ENCODE assay signal across 8 mouse cellular contexts in genomic region chr6:97204952-97205351, GRCm38 (mm10). TPM values are rescaled to one million over a fixed set of nuclear protein-coding genes. Genes with fewer than 3 reads are reported as not detected.
DNase-seq lines count a peak whose midpoint lies in the region; ATAC-seq lines count a peak whose summit lies in the region.

No protein-coding gene starts in this region.

- peak overlapping the region; percentile 75 for H3K27ac ChIP-seq in brown adipose tissue, adult 24 weeks (replicated peaks; ENCODE audit: low read depth, low read length)
- peak overlapping the region; percentile 89 for H3K27ac ChIP-seq in midbrain, embryonic 13.5 days

- H3K36me3 ChIP-seq in midbrain, embryonic 13.5 days: no peaks in the 10 kb centered on the region

- H3K9me3 ChIP-seq in midbrain, embryonic 13.5 days: no peaks in the 10 kb centered on the region

- DNase-seq in right cerebral cortex, postnatal 14 days: peak; percentile 13
- DNase-seq in right cerebral cortex, postnatal 25 days: no peak
- DNase-seq in kidney, postnatal 10 days: peak; percentile 58
- no peak for DNase-seq in c-Kit-positive CD71-positive TER-119-positive erythroid progenitor cells, embryonic 14.5 days (ENCODE audit: low spot score)
- no peak for DNase-seq in layer of hippocampus, adult 18-20 months (ENCODE audit: low spot score in 2 of 2)

- peak overlapping the region; percentile 95 for H3K9ac ChIP-seq in midbrain, embryonic 13.5 days (replicated peaks)

- peak overlapping the region; percentile 86 for H3K4me3 ChIP-seq in brown adipose tissue, adult 24 weeks (ENCODE audit: insufficient read depth, low read depth, low read length)
- peak overlapping the region; percentile 88 for H3K4me3 ChIP-seq in midbrain, embryonic 13.5 days (replicated peaks)

- H3K4me1 ChIP-seq in brown adipose tissue, adult 24 weeks (ENCODE audit: control insufficient read depth, insufficient read depth, insufficient read length, low read length): peaks cover 8% of the 10 kb centered on the region; the same call in 1 of the 2 replicates
- peaks cover 23% of the 10 kb centered on the region for H3K4me1 ChIP-seq in midbrain, embryonic 13.5 days (replicated peaks)

- under 1% methylated on average over 15 of the region's 16 CpGs for WGBS in midbrain, embryonic 13.5 days

- peak overlapping the region; percentile 70 for H3K4me2 ChIP-seq in midbrain, embryonic 13.5 days (replicated peaks)

- H3K27me3 ChIP-seq in midbrain, embryonic 13.5 days: no peaks in the 10 kb centered on the region

- ATAC-seq in granulocyte monocyte progenitor cell, adult 5-6 weeks (replicated peaks; ENCODE audit: poor library complexity, severe bottlenecking): 0 out of 2 replicates have a peak, but pooled peaks have one; percentile 10
- ATAC-seq in midbrain, embryonic 13.5 days: peak; percentile 72

RNA-seq across cellular contexts. Expression of gene Uba3, which starts 0.5 kb away (rescaled TPM):
- 79.5 and 89.8 TPM in 2 replicates for polyA plus RNA-seq in brown adipose tissue, adult 24 weeks (2012; ENCODE audit: insufficient read depth, insufficient read length, missing spikeins)
- 35.8 and 36.8 TPM in 2 replicates for total RNA-seq in granulocyte monocyte progenitor cell, adult 5-6 weeks (2014; fragmentation: Nextera tagmentation)
- 54.7 and 64.6 TPM in 2 replicates for total RNA-seq in granulocyte monocyte progenitor cell, adult 5-6 weeks (2017)
- polyA plus RNA-seq in midbrain, embryonic 13.5 days (2015; fragmentation: Nextera tagmentation; extraction: Ambion mirVana): 92.7 and 96.8 TPM in 2 replicates
- total RNA-seq in layer of hippocampus, adult 18-20 months (2021): 10 to 100 TPM; 70.9 to 73.7 TPM

RNA-seq across cellular contexts. Expression of gene Arl6ip5, which starts 5.5 kb away (rescaled TPM):
- 45.7 and 56.8 TPM in 2 replicates for polyA plus RNA-seq in brown adipose tissue, adult 24 weeks (2012; ENCODE audit: insufficient read depth, insufficient read length, missing spikeins)
- total RNA-seq in granulocyte monocyte progenitor cell, adult 5-6 weeks (2014; fragmentation: Nextera tagmentation): 40.8 and 51.9 TPM in 2 replicates
- 62.5 and 68.2 TPM in 2 replicates for total RNA-seq in granulocyte monocyte progenitor cell, adult 5-6 weeks (2017)
- 113 and 114 TPM in 2 replicates for polyA plus RNA-seq in midbrain, embryonic 13.5 days (2015; fragmentation: Nextera tagmentation; extraction: Ambion mirVana)
- total RNA-seq in layer of hippocampus, adult 18-20 months (2021): 100 to 1,000 TPM; 179 to 187 TPM

RNA-seq across cellular contexts. Expression of gene Tmf1, which starts 26.0 kb away (rescaled TPM):
- polyA plus RNA-seq in brown adipose tissue, adult 24 weeks (2012; ENCODE audit: insufficient read depth, insufficient read length, missing spikeins): 16.7 and 30.3 TPM in 2 replicates
- total RNA-seq in granulocyte monocyte progenitor cell, adult 5-6 weeks (2014; fragmentation: Nextera tagmentation): 14.3 and 20.2 TPM in 2 replicates
- 72.7 and 108 TPM in 2 replicates for total RNA-seq in granulocyte monocyte progenitor cell, adult 5-6 weeks (2017)
- polyA plus RNA-seq in midbrain, embryonic 13.5 days (2015; fragmentation: Nextera tagmentation; extraction: Ambion mirVana): 37.7 and 45.0 TPM in 2 replicates
- 10 to 100 TPM; 48.4 to 52.3 TPM for total RNA-seq in layer of hippocampus, adult 18-20 months (2021)

RNA-seq across cellular contexts. Expression of gene Lmod3, which starts 47.6 kb away (rescaled TPM):
- 1.9 and 4.4 TPM in 2 replicates for polyA plus RNA-seq in brown adipose tissue, adult 24 weeks (2012; ENCODE audit: insufficient read depth, insufficient read length, missing spikeins)
- not detected in 2 replicates for total RNA-seq in granulocyte monocyte progenitor cell, adult 5-6 weeks (2014; fragmentation: Nextera tagmentation)
- total RNA-seq in granulocyte monocyte progenitor cell, adult 5-6 weeks (2017): not detected in 2 replicates
- 0.07 TPM in 1 of 2 replicates, not detected in the other for polyA plus RNA-seq in midbrain, embryonic 13.5 days (2015; fragmentation: Nextera tagmentation; extraction: Ambion mirVana)
- total RNA-seq in layer of hippocampus, adult 18-20 months (2021): not detected

RNA-seq across cellular contexts. Expression of gene Eogt, which starts 56.0 kb away (rescaled TPM):
- 5.2 and 6.3 TPM in 2 replicates for polyA plus RNA-seq in brown adipose tissue, adult 24 weeks (2012; ENCODE audit: insufficient read depth, insufficient read length, missing spikeins)
- 1.7 and 1.9 TPM in 2 replicates for total RNA-seq in granulocyte monocyte progenitor cell, adult 5-6 weeks (2014; fragmentation: Nextera tagmentation)
- 2.4 and 4.5 TPM in 2 replicates for total RNA-seq in granulocyte monocyte progenitor cell, adult 5-6 weeks (2017)
- polyA plus RNA-seq in midbrain, embryonic 13.5 days (2015; fragmentation: Nextera tagmentation; extraction: Ambion mirVana): 7.8 and 9.7 TPM in 2 replicates
- 10 to 100 TPM; 17.8 to 19.6 TPM for total RNA-seq in layer of hippocampus, adult 18-20 months (2021)

Comparison
In these comparisons a context has a peak if more than half of its experiments do, and no peak if none do; other contexts are left out.
1. DNase-seq: peak in right cerebral cortex, postnatal 14 days (single experiment) and kidney, postnatal 10 days (single experiment); none in right cerebral cortex, postnatal 25 days (single experiment), c-Kit-positive CD71-positive TER-119-positive erythroid progenitor cells, embryonic 14.5 days (single experiment) and layer of hippocampus, adult 18-20 months (0 of 2).